Mouse (Mus musculus) liver, embryonic 16.5 days (tissue): ENCODE measurements around the gene Mertk. TPM values are rescaled to one million over a fixed set of nuclear protein-coding genes. Genes with fewer than 3 reads are reported as not detected.

Source experiments
- ATAC-seq: fragments of 200-750 bp; cut with Nextera tagmentation; 2 replicates; pipeline ENCODE4 v1.8.0; 2017; ENCODE audit warnings: low read depth, mild to moderate bottlenecking, moderate number of reproducible peaks, moderate library complexity
- H3K27ac ChIP-seq: fragments of 300-500 bp; sonication (generic); 2 replicates; pipeline ENCODE4 v1.5.1; 2014; ENCODE audit warnings: mild to moderate bottlenecking, low read length
- H3K27me3 ChIP-seq: fragments of 300-500 bp; sonication (generic); 2 replicates; pipeline ENCODE4 v1.6.1; 2014; ENCODE audit warnings: low read depth, low read length, mixed read lengths; ENCODE audit not compliant: control insufficient read depth, insufficient read depth
- H3K36me3 ChIP-seq: fragments of 300-500 bp; sonication (generic); 2 replicates; pipeline ENCODE4 v1.6.1; 2014; ENCODE audit warnings: mild to moderate bottlenecking; ENCODE audit not compliant: control insufficient read depth, insufficient read depth
- H3K4me1 ChIP-seq: fragments of 300-500 bp; sonication (generic); 2 replicates; pipeline ENCODE4 v1.6.1; 2014; ENCODE audit warnings: low read depth, low read length, mixed read lengths; ENCODE audit not compliant: control insufficient read depth
- H3K4me2 ChIP-seq: fragments of 300-500 bp; sonication (generic); 2 replicates; pipeline ENCODE4 v1.6.1; 2014; ENCODE audit warnings: low read depth, low read length, mixed read lengths
- H3K4me3 ChIP-seq: fragments of 300-500 bp; sonication (generic); 2 replicates; pipeline ENCODE4 v1.5.1; 2014; ENCODE audit warnings: low read depth, mild to moderate bottlenecking, low read length
- H3K9ac ChIP-seq: fragments of 300-500 bp; sonication (generic); 2 replicates; pipeline ENCODE4 v1.6.1; 2014; ENCODE audit warnings: low read depth, low read length
- H3K9me3 ChIP-seq: fragments of 300-500 bp; sonication (generic); replicated peaks from 2 replicates; pipeline ENCODE4 v1.6.1; 2016; ENCODE audit warnings: low read length; ENCODE audit not compliant: control insufficient read depth
- WGBS: fragments of 180-500 bp; shearing (Covaris S2); extraction: QIAGEN DNeasy Blood & Tissue Kit; methylation state at CpG from one replicate; pipeline ENCODE4 v1.1.7; 2014; ENCODE audit not compliant: insufficient replicate concordance; 5-methylcytosine and 5-hydroxymethylcytosine counted together
- polyA plus RNA-seq: library from polyadenylated mRNA; unstranded; fragments of >200 nt; fragmentation: Nextera tagmentation; extraction: Ambion mirVana; gene quantifications from 2 replicates; pipeline ENCODE4 v1.2.1, GENCODE M21; 2015

Mertk gene
- polyA plus RNA-seq, 1 experiment from 2014 or later = 7.4 TPM

DNA sequence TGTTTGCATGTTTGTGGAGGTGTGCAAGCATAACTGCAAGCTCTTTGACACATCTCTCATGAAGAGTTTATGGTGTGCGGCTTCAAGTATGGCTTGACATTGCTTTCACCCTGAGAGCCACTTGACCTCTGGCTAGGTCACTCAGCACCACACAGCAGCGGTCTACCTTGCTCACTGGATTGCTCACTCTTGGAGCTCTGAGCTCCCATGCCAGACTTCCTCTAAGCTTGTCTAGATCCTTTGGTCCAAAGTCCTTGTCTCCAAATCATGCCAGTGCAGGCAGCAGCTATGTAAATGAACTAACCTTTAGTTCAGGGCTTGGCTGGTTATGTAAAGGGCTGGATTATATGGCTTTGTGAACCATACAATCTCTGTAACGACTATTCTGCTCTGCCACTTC, 2.3 kb upstream of the Mertk start:
- ATAC-seq = no peak
- 64% methylated on average over 3 of the region's 3 CpGs for WGBS
- no peak overlapping the region for H3K27ac ChIP-seq
- H3K4me1 ChIP-seq = no peaks in the 10 kb centered on the region
- H3K9me3 ChIP-seq = no peaks in the 10 kb centered on the region
- H3K27me3 ChIP-seq = peaks cover 24% of the 10 kb centered on the region
- H3K36me3 ChIP-seq = no peaks in the 10 kb centered on the region
- no peak overlapping the region for H3K9ac ChIP-seq
- H3K4me3 ChIP-seq = no peak overlapping the region
- H3K4me2 ChIP-seq = no peak overlapping the region

DNA sequence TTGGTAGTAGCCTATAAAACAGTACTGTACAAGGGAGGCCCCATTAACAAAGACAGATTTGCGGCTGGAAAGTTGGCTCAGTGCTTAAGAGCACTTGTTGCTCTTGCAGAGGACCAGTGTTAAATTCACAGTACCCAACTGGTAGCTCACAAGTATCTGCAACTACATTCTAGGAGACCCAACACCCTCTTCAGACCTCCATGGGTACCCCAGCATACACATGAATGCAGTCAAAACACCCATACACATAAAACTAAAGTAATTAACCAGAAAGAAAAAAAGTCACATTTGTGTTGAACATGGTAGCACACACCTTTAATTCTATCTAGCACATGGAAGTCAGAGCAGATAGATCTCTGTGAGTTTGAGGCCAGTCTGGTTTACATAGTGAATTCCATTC, 1.7 kb upstream of the Mertk start:
- peaks cover 24% of the 10 kb centered on the region for H3K27me3 ChIP-seq
- WGBS = 58% methylated on average over 1 of the region's 1 CpGs
- no peaks in the 10 kb centered on the region for H3K36me3 ChIP-seq

DNA sequence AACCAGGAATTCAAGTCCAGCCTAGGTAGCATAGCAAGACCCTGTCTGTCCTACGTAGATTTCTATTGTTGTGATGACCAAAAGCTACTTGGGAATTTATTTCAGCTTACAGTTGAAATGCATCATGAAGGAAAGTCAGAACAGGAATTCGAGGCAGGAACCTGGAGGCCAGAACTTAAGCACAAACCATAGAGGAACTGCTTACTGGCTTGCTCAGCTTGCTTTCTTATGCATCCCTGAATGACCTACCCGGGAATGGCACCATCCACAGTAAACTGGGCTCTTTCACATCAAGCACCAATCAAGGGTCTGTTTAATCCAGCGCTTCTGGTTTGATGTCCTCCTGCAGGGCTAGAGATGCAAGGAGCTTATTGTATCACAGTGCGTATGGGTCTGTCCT, 1.2 kb upstream of the Mertk start:
- ATAC-seq = no peak
- H3K9ac ChIP-seq = no peak overlapping the region
- no peaks in the 10 kb centered on the region; the same call in 1 of the 2 replicates for H3K4me1 ChIP-seq
- no peaks in the 10 kb centered on the region for H3K9me3 ChIP-seq
- 32% methylated on average over 5 of the region's 5 CpGs for WGBS
- H3K4me2 ChIP-seq = peak overlapping the region; percentile 57; the same call in 1 of the 2 replicates
- no peaks in the 10 kb centered on the region for H3K36me3 ChIP-seq
- no peak overlapping the region for H3K27ac ChIP-seq
- peaks cover 24% of the 10 kb centered on the region for H3K27me3 ChIP-seq
- H3K4me3 ChIP-seq = no peak overlapping the region

More for the DNA sequence above, 1.7 kb upstream of the Mertk start:
- ATAC-seq = no peak
- Histone ChIP-seq H3K4me3 (no peak overlapping the region), H3K4me2 (no peak overlapping the region), H3K27ac (no peak overlapping the region), H3K9me3 (no peaks in the 10 kb centered on the region), H3K9ac (no peak overlapping the region), H3K4me1 (no peaks in the 10 kb centered on the region)

DNA sequence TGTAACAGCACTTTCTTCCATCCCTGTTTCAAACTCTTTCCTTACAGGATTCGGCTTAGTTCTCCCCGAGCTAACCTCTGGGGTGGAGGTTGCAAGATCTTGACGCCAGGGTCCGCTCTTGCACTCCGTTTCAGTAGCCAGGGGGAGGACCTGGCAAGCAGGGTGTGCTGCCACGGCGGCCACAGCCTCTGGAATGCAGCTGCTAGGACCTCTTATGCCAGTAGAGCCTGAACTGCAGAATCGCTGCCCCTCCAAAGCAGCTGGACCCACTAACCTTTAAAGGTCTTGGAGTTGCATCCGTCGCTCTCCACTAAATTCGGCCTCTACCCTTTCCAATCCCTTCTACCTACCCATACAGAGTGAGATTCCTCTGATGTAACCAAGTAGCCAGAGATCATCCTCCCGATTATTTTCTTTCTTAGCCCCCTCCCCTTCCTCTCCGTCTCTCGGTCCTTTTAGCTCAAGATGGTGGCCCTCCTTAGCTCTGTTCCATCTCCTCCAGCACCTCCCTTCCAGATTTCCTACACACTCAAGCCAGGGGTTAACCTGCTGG, 540 bp upstream of the Mertk start:
- under 1% methylated on average over 14 of the region's 14 CpGs for WGBS
- peak overlapping the region; percentile 60; the same call in 1 of the 2 replicates for H3K27ac ChIP-seq
- H3K4me3 ChIP-seq = peak overlapping the region; percentile 62
- peaks cover 24% of the 10 kb centered on the region for H3K27me3 ChIP-seq
- H3K9ac ChIP-seq = no peak overlapping the region
- ATAC-seq = peak; percentile 73
- H3K36me3 ChIP-seq = no peaks in the 10 kb centered on the region
- H3K4me2 ChIP-seq = peak overlapping the region; percentile 57
- H3K9me3 ChIP-seq = no peaks in the 10 kb centered on the region
- H3K4me1 ChIP-seq = no peaks in the 10 kb centered on the region; the same call in none of the 2 replicates

DNA sequence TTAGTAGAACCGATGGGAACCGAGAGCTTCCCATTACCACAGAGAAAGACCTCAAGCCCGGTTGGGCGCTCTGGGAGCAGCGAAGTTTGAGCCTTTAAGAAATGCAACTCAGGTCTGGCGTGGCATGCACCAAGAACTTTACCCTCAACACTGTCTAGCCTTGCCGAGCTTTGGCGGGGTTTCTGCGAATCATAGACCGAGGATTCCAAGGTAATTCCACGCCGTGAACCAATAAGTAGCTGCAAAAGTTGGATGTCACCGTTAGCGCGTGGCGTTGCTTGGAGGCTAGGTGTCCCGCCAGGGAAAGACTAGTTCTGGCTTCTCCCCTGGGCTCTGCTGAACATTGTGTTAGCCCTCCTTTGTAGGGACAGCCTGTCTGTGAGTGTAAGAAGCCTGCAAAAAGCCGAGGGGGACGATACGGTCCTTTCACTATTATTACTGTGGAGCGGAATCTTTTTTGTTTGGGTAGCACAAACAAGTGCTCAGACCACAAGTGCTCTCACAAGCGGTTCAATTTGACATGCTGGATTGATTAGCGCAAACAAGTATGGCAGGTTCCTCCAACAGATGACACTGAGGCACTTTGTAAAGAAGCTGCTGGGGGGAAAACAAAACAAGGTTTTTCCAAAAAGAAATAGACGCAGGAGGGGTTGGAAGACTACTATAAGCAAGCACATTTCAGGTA, 587 bp downstream of the Mertk start:
- no peaks in the 10 kb centered on the region for H3K9me3 ChIP-seq
- ATAC-seq = peak; percentile 20; the same call in 1 of the 2 replicates
- H3K4me3 ChIP-seq = peak overlapping the region; percentile 62
- peak overlapping the region; percentile 57 for H3K4me2 ChIP-seq
- H3K9ac ChIP-seq = peak overlapping the region; percentile 55
- WGBS = 3% methylated on average over 24 of the region's 24 CpGs
- peaks cover 24% of the 10 kb centered on the region for H3K27me3 ChIP-seq
- H3K36me3 ChIP-seq = no peaks in the 10 kb centered on the region
- H3K4me1 ChIP-seq = no peaks in the 10 kb centered on the region; the same call in none of the 2 replicates
- peak overlapping the region; percentile 70 for H3K27ac ChIP-seq

DNA sequence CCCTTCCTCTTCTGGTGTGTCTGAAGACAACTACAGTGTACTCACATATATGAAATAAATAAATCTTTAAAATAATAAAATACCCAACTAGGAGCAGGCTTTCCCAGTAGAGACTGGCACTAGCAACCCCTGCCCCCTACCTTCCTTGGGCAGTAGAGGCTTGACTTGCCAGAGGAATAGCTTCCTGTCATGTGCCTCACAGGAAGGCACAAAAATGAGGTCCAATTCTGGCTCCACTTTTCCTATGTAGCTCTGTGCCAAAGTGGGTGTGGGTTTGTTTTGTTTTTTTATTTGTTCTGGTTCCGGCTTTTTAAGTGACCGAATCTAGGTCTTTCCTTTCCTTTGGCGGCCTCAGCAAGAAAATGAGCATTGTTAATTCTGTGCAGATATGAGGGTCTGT, 5.7 kb downstream of the Mertk start:
- no peak overlapping the region for H3K27ac ChIP-seq
- ATAC-seq = no peak
- no peak overlapping the region for H3K4me2 ChIP-seq
- no peaks in the 10 kb centered on the region for H3K36me3 ChIP-seq
- no peaks in the 10 kb centered on the region; the same call in none of the 2 replicates for H3K4me1 ChIP-seq
- WGBS = 70% methylated on average over 3 of the region's 3 CpGs
- H3K9ac ChIP-seq = no peak overlapping the region
- peaks cover 2% of the 10 kb centered on the region for H3K27me3 ChIP-seq
- no peak overlapping the region for H3K4me3 ChIP-seq
- H3K9me3 ChIP-seq = no peaks in the 10 kb centered on the region

DNA sequence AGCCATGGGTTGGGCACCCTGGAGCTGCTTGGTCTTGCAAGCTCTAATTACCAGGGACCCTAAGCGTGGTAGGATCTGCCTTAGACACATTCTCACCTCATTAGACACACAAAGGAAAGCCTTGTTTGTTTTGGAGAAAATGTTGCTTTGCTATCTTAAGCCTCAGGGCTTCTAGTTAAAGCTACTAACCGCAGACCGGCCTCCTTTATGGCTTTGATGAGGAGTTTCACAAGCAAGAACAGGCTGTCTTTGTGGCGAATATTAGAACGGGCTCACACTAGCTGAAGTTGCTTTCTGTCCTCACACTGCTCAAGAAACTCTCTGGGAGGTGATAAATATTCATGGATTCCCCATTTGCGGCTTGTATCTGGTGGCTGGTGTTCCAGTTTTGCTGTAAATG, 10.5 kb downstream of the Mertk start:
- H3K27ac ChIP-seq = no peak overlapping the region
- H3K36me3 ChIP-seq = no peaks in the 10 kb centered on the region
- peaks cover 6% of the 10 kb centered on the region for H3K4me1 ChIP-seq
- no peaks in the 10 kb centered on the region for H3K27me3 ChIP-seq
- no peak for ATAC-seq
- no peak overlapping the region for H3K9ac ChIP-seq
- H3K4me2 ChIP-seq = no peak overlapping the region
- H3K4me3 ChIP-seq = no peak overlapping the region
- no peaks in the 10 kb centered on the region for H3K9me3 ChIP-seq
- 47% methylated on average over 6 of the region's 6 CpGs for WGBS

DNA sequence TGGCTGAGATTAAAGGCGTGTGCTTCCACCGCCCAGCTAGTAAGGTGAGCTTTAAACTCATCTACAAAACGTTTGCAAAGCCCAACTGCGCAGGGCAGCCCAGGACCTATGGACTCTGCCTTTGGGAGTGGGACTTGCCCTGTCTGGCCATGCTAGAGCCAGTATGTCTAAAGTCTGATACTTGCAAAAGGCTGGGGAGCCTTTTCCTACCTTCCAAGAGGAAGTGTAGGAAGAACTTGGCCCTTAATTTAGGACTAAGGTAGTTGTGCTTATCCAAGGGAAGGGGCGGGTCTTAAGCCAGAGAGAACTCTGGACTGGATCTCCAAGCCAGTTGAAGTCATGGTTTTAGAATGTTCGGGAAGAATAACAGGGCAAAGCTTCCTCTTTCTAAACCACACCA, 11.9 kb downstream of the Mertk start:
- Histone ChIP-seq H3K9me3 (no peaks in the 10 kb centered on the region), H3K27me3 (no peaks in the 10 kb centered on the region), H3K27ac (peak overlapping the region; percentile 72), H3K4me1 (peaks cover 7% of the 10 kb centered on the region), H3K36me3 (no peaks in the 10 kb centered on the region), H3K4me3 (no peak overlapping the region), H3K4me2 (no peak overlapping the region), H3K9ac (no peak overlapping the region)
- 48% methylated on average over 6 of the region's 6 CpGs for WGBS
- ATAC-seq = peak; percentile 73

DNA sequence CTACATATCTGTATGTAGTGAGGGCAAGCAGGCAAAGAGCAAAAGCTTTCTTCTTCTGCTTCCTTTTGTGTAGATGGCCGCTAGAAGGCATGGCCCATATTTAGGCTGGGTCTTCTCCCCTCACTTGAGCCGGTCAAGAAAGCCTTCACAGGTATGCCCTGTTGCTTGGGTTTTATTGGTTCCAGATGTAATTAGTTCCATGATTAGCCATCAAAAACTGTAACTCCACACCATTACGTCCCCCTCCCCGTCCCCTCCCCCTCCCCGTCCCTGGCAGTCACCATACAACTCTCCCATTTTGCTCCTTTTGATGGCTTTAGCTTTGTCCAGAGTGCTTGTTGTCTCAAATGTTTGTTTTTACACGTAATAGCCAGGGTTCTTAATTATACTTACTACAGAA, 14.2 kb downstream of the Mertk start:
- no peak overlapping the region for H3K4me3 ChIP-seq
- H3K4me1 ChIP-seq = peaks cover 9% of the 10 kb centered on the region
- H3K27me3 ChIP-seq = no peaks in the 10 kb centered on the region
- no peak overlapping the region for H3K4me2 ChIP-seq
- H3K27ac ChIP-seq = no peak overlapping the region
- H3K36me3 ChIP-seq = no peaks in the 10 kb centered on the region
- H3K9me3 ChIP-seq = no peaks in the 10 kb centered on the region
- 72% methylated on average over 6 of the region's 6 CpGs for WGBS
- H3K9ac ChIP-seq = no peak overlapping the region
- ATAC-seq = no peak
